Comparison of ENCODE assay signal across 28 mouse cellular contexts in the genomic region with DNA sequence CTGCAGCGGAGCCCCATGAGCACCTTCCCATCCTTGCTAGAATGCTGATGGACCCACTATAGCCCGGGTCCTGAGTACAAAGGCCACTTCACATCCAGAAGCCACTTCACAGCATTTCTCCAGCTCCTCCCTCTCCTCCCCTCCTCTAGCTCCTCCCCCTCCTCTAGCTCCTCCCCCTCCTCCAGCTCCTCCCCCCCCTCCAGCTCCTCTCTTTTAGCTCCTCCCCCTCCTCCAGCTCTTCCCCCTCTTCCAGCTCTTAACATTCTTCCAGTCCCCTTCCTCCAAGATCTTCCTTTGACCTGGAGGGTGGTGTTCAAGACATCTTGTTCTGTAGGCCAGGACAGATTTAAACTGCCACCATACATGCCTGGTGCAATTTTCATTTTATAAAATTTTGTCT. TPM values are rescaled to one million over a fixed set of nuclear protein-coding genes. Genes with fewer than 3 reads are reported as not detected.
A peak's percentile ranks its signal among the peaks of the same experiment; 100 is the strongest.
DNase-seq lines count a peak whose midpoint lies in the region; ATAC-seq and TF ChIP-seq lines count a peak whose summit lies in the region.
"Had no signal": no experiment of that assay in that cellular context is flagged by ENCODE, and none has a peak within 500 bp of the region (broad histone marks: within the 10 kb centered on the region; RNA-seq: fewer than 3 reads in every experiment).

No protein-coding gene starts in this region.

- no peaks in the 10 kb centered on the region for H3K27me3 ChIP-seq in kidney, postnatal 0 days (ENCODE audit: insufficient read depth, low read length)
- H3K27me3 ChIP-seq: forebrain, embryonic 15.5 days; hindbrain, embryonic 13.5 days; limb, embryonic 12.5 days had no signal

- no peak overlapping the region for H3K27ac ChIP-seq in kidney, postnatal 0 days
- H3K27ac ChIP-seq: forebrain, embryonic 15.5 days; hindbrain, embryonic 13.5 days; limb, embryonic 12.5 days; liver, embryonic 13.5 days had no signal

- no peaks in the 10 kb centered on the region for H3K4me1 ChIP-seq in kidney, postnatal 0 days (replicated peaks; ENCODE audit: insufficient read depth, low read length)
- H3K4me1 ChIP-seq: forebrain, embryonic 15.5 days; limb, embryonic 12.5 days had no signal

- H3K4me2 ChIP-seq in kidney, postnatal 0 days (ENCODE audit: low read length), result no peak overlapping the region
- H3K4me2 ChIP-seq: forebrain, embryonic 15.5 days; heart, embryonic 11.5 days; hindbrain, embryonic 13.5 days; limb, embryonic 12.5 days; liver, embryonic 13.5 days; lung, embryonic 14.5 days had no signal

- DNase-seq in kidney, postnatal 0 days (ENCODE audit: low spot score), result no peak
- no peak for DNase-seq in kidney, postnatal 25 days
- DNase-seq in retina, postnatal 1 day, result peak; percentile 21
- DNase-seq in retina, embryonic 14.5 days (ENCODE audit: low spot score), result no peak
- peak; percentile 88 for DNase-seq in ZHBTc4 (ENCODE audit: low read depth, low spot score)
- DNase-seq in B cell, adult 2 months, result no peak
- DNase-seq: adrenal gland, postnatal 10 days; cerebellum, adult 8-10 months; cerebellum, postnatal 25 days; gastrocnemius, postnatal 25 days; heart, adult 18-20 months; heart, postnatal 36 days; kidney, adult 9 months; kidney, postnatal 14 days; liver, embryonic 13.5 days; lung, embryonic 14.5 days; midbrain, embryonic 14.5 days; right cerebral cortex, postnatal 25 days; spleen, adult 18-20 months; thymus, postnatal 14 days had no signal

- no peaks in the 10 kb centered on the region for H3K36me3 ChIP-seq in kidney, postnatal 0 days (ENCODE audit: insufficient read depth, low read length)
- H3K36me3 ChIP-seq: forebrain, embryonic 15.5 days; hindbrain, embryonic 13.5 days; limb, embryonic 12.5 days; liver, embryonic 13.5 days had no signal

- WGBS in kidney, postnatal 0 days, result 67% methylated on average over 2 of the region's 2 CpGs

- ATAC-seq in kidney, postnatal 0 days (replicated peaks; ENCODE audit: low FRiP score, low read depth), result 0 out of 2 replicates have a peak, but pooled peaks have one; percentile 43
- 0 out of 2 replicates have a peak, but pooled peaks have one; percentile 47 for ATAC-seq in megakaryocyte-erythroid progenitor cell, adult 5-6 weeks (replicated peaks; ENCODE audit: low FRiP score, low TSS enrichment, poor library complexity, severe bottlenecking)
- no peak for ATAC-seq in activated CD4-positive, CD25-positive, alpha-beta regulatory T cell, adult 4 months
- ATAC-seq: forebrain, embryonic 15.5 days; intestine, postnatal 0 days had no signal

- no peak overlapping the region for H3K9ac ChIP-seq in kidney, postnatal 0 days (ENCODE audit: low read depth, low read length)
- H3K9ac ChIP-seq: forebrain, embryonic 15.5 days; hindbrain, embryonic 13.5 days; limb, embryonic 12.5 days; liver, embryonic 13.5 days; lung, embryonic 14.5 days had no signal

- no peaks in the 10 kb centered on the region for H3K9me3 ChIP-seq in kidney, postnatal 0 days (replicated peaks; ENCODE audit: low read length)
- H3K9me3 ChIP-seq: forebrain, embryonic 15.5 days; hindbrain, embryonic 13.5 days; limb, embryonic 12.5 days; liver, embryonic 13.5 days; megakaryocyte, embryonic 14.5 days had no signal

- H3K4me3 ChIP-seq in kidney, postnatal 0 days (replicated peaks; ENCODE audit: low read depth, low read length), result no peak overlapping the region
- H3K4me3 ChIP-seq: forebrain, embryonic 15.5 days; hindbrain, embryonic 13.5 days; limb, embryonic 12.5 days; liver, embryonic 13.5 days; megakaryocyte, embryonic 14.5 days had no signal

- no peak for TF ChIP-seq CTCF in kidney, postnatal 0 days (IDR thresholded peaks at IDR 0.05; ENCODE audit: low read depth)

RNA-seq across cellular contexts. Expression of a gene that starts 8.1 kb away (rescaled TPM):
- polyA plus RNA-seq in kidney, postnatal 0 days (2015; fragmentation: Nextera tagmentation; extraction: Ambion mirVana), result 134 and 137 TPM in 2 replicates
- 89.8 and 97.2 TPM in 2 replicates for total RNA-seq in megakaryocyte-erythroid progenitor cell, adult 5-6 weeks (2014; fragmentation: Nextera tagmentation)
- total RNA-seq in megakaryocyte-erythroid progenitor cell, adult 5-6 weeks (2017), result 150 and 178 TPM in 2 replicates
- 100 to 1,000 TPM in 1 of 2 experiments, 10 to 100 TPM in 1; 94.8 to 120 TPM for polyA plus RNA-seq in activated CD4-positive, CD25-positive, alpha-beta regulatory T cell, adult 4 months (2017; shearing (Covaris generic))

RNA-seq across cellular contexts. Expression of a gene that starts 15.0 kb away (rescaled TPM):
- polyA plus RNA-seq in kidney, postnatal 0 days (2015; fragmentation: Nextera tagmentation; extraction: Ambion mirVana), result 50.9 and 51.0 TPM in 2 replicates
- 187 and 249 TPM in 2 replicates for total RNA-seq in megakaryocyte-erythroid progenitor cell, adult 5-6 weeks (2014; fragmentation: Nextera tagmentation)
- total RNA-seq in megakaryocyte-erythroid progenitor cell, adult 5-6 weeks (2017), result 228 and 238 TPM in 2 replicates
- 10 to 100 TPM; 18.6 to 31.8 TPM for polyA plus RNA-seq in activated CD4-positive, CD25-positive, alpha-beta regulatory T cell, adult 4 months (2017; shearing (Covaris generic))

RNA-seq across cellular contexts. Expression of a gene that starts 49.7 kb away (rescaled TPM):
- 54.3 and 64.6 TPM in 2 replicates for polyA plus RNA-seq in kidney, postnatal 0 days (2015; fragmentation: Nextera tagmentation; extraction: Ambion mirVana)
- 43.2 and 49.4 TPM in 2 replicates for total RNA-seq in megakaryocyte-erythroid progenitor cell, adult 5-6 weeks (2014; fragmentation: Nextera tagmentation)
- 29.1 and 42.8 TPM in 2 replicates for total RNA-seq in megakaryocyte-erythroid progenitor cell, adult 5-6 weeks (2017)
- polyA plus RNA-seq in activated CD4-positive, CD25-positive, alpha-beta regulatory T cell, adult 4 months (2017; shearing (Covaris generic)), result 10 to 100 TPM; 44.8 to 45.7 TPM

Comparison
In these comparisons a context has a peak if more than half of its experiments do, and no peak if none do; other contexts are left out.
1. DNase-seq: peak in retina, postnatal 1 day (single experiment) and ZHBTc4 (single experiment); none in kidney, postnatal 0 days (single experiment), kidney, postnatal 25 days (0 of 2), retina, embryonic 14.5 days (single experiment) and B cell, adult 2 months (0 of 2).